Mouse (Mus musculus) liver, adult 2 months (tissue): ENCODE measurements around the gene Arrdc3.

Experiments
- CTCF ChIP-seq: fragments of 200-500 bp; IDR thresholded peaks from 2 replicates; pipeline ENCODE4 v1.5.1; 2011; ENCODE audit warnings: low read depth, low read length, control low read depth
- POLR2A ChIP-seq: fragments of 200-500 bp; IDR thresholded peaks from 2 replicates; pipeline ENCODE4 v1.6.1; 2011; ENCODE audit warnings: low read length, control low read depth; ENCODE audit not compliant: insufficient read depth; ENCODE audit errors: extremely low read depth

DNA sequence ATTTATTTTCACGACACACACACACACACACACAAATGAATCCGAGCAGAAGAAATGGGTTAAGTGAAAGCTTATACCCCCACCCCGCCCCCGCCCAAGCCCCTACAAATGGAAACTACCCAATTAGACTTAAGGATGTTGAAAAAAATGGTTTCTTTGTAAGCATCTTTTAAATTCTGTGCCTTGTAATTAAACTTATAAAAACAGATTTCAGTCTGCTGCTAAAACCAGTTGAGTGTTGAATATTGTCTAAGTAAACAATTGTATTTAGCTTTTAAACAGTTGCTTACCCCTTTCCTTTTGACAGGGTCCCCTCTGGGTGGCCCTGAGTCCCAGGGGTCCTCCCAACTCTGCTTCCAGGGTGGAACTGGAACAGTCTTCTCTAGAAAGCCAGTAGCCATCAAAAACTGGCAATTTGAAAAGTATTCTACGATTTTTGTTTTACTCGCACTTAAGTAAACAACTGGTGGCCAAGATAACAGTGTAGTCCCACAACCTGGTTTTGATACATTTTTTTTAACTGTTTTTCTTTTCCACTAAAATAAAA lies 3.6 kb downstream of the Arrdc3 start:
- TF ChIP-seq CTCF, result no peak
- TF ChIP-seq POLR2A, result no peak
